Mouse (Mus musculus) B cell, adult (primary cell): ENCODE results near the gene Olfml1. TPM values are rescaled to one million over a fixed set of nuclear protein-coding genes. Genes with fewer than 3 reads are reported as not detected.

Source experiments
- total RNA-seq: library from RNA; stranded (reverse); gene quantifications from 4 replicates; pipeline ENCODE4 v1.2.4, GENCODE M21; 2023; ENCODE audit not compliant: inconsistent age

Gene Olfml1
- total RNA-seq = not detected in 4 replicates

DNA sequence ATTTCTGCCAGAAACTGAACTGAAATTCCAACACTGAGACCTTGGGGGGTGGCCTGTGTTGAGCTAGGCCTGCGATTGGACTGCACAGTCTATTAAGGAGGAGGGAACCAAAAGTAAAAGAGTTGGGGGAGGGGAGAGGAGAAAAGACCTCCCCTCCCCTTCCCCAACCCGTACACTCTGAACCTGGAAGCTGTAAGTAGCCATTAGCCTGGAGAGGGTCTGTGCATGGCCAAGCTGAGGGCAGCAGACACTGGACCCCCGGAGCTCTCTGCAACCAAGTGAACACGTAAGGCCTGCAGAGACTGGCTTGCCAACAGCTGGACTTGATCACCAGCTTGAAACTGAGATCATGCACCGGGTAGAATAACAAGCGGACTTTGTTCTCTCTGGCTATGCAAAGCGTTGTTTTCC lies at the start of gene Olfml1:
Olfml1 (plus strand) TSS at position 186 of the 411 bp plus-strand sequence.

GRCm38 (mm10) chr7:107594857-107595402 lies 27.7 kb downstream of the Olfml1 start, which contains the start of gene Ppfibp2:
TSS of gene Ppfibp2 (plus strand) at chr7:107595207.

DNA sequence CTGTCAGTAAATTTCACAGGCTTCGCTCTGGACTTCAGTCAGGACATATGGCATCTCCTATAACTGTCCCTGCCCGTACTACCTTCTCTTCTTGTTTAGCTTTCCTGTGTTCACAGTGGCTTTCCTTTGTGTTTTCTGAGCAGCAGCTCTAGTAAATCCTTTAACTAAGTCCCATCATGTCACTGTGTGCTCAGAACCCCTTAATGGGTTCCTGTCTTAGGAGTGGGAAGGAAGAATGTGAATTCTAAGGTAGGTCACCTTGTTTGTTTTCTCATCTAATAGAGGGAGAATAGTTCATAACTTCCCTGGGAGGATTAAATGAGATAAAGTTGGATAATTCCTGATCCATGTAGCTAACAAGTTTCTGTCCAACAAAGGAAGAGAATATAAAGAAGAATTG lies 57.8 kb downstream of the Olfml1 start, which contains the start of gene 5330417H12Rik:
5330417H12Rik (minus strand) TSS at position 101 of the 400 bp plus-strand sequence.

Other genes starting within 250 kb of the Olfml1 start
- gene Syt9, start 196.7 kb upstream of the Olfml1 start, total RNA-seq = not detected in 4 replicates
- 14.3 to 18.7 TPM (median 16.1 TPM) in 4 replicates for gene Ppfibp2, start 27.8 kb downstream of the Olfml1 start, total RNA-seq
- gene 5330417H12Rik, start 57.7 kb downstream of the Olfml1 start, total RNA-seq = not detected in 4 replicates
- not detected in 4 replicates for gene Cyb5r2, start 190.6 kb downstream of the Olfml1 start, total RNA-seq
- not detected in 4 replicates for gene Ovch2, start 233.8 kb downstream of the Olfml1 start, total RNA-seq
- gene Olfr467, start 244.8 kb downstream of the Olfml1 start, total RNA-seq = not detected in 4 replicates